Mouse (Mus musculus): ENCODE measurements around the gene Abl2. TPM values are rescaled to one million over a fixed set of nuclear protein-coding genes. Genes with fewer than 3 reads are reported as not detected.

The Abl2 gene
- polyA plus RNA-seq, 1 experiment from 2014 or later: 4.2 TPM

DNA sequence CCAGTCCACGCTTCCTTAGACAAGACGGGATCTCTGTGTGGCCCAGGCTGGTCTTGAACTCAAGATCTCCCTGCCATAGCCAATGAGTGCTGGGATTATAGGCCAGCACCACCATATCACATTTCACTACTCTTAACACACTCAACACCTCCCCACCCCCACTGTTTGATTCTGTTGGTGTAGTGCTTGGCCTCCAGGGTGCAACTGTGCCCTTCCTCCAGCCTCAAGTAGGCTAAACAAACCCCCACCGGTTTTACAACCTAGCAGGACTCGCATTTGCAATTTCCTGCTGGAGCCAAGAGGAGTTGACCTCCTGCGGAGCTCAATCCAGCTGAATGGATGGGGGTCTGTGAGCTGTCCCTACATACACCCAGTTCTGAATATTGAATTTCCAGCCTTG is 110.0 kb downstream of the Abl2 start:
- Histone ChIP-seq H3K27me3 (ENCODE audit: control insufficient read depth, insufficient read depth, low read depth, low read length) (no peaks in the 10 kb centered on the region), H3K4me2 (ENCODE audit: low read depth, low read length) (no peak overlapping the region), H3K4me1 (replicated peaks; ENCODE audit: control insufficient read depth, insufficient read depth, low read length) (peaks cover 16% of the 10 kb centered on the region), H3K9ac (ENCODE audit: low read length) (no peak overlapping the region), H3K9me3 (ENCODE audit: control insufficient read depth, low read length) (no peaks in the 10 kb centered on the region), H3K36me3 (ENCODE audit: control insufficient read depth, insufficient read depth, low read length) (no peaks in the 10 kb centered on the region), H3K27ac (ENCODE audit: low read length) (peak overlapping the region; percentile 33; the same call in 1 of the 2 replicates), H3K4me3 (ENCODE audit: low read length) (no peak overlapping the region)
- ATAC-seq (ENCODE audit: low read depth): peak; percentile 9; the same call in 1 of the 2 replicates
- 36% methylated on average over 5 of the region's 5 CpGs for WGBS

- H3K4me3 ChIP-seq (ENCODE audit: low read length): no peak overlapping the region
- no peaks in the 10 kb centered on the region for H3K9me3 ChIP-seq (ENCODE audit: control insufficient read depth, low read length)
- no peaks in the 10 kb centered on the region for H3K27me3 ChIP-seq (ENCODE audit: control insufficient read depth, insufficient read depth, low read depth, low read length)
- H3K27ac ChIP-seq (ENCODE audit: low read length): peak overlapping the region; percentile 33; the same call in 1 of the 2 replicates
- H3K36me3 ChIP-seq (ENCODE audit: control insufficient read depth, insufficient read depth, low read length): no peaks in the 10 kb centered on the region
- WGBS: 32% methylated on average over 11 of the region's 11 CpGs
- ATAC-seq (ENCODE audit: low read depth): peak; percentile 35
- H3K9ac ChIP-seq (ENCODE audit: low read length): no peak overlapping the region
- H3K4me2 ChIP-seq (ENCODE audit: low read depth, low read length): no peak overlapping the region
- peaks cover 16% of the 10 kb centered on the region for H3K4me1 ChIP-seq (replicated peaks; ENCODE audit: control insufficient read depth, insufficient read depth, low read length)
Measured at GRCm38 (mm10) chr1:156669208-156669983, 110.8 kb downstream of the Abl2 start.

- 85% methylated on average over 3 of the region's 3 CpGs for WGBS
- Histone ChIP-seq H3K4me3 (ENCODE audit: low read length) (no peak overlapping the region), H3K27me3 (ENCODE audit: control insufficient read depth, insufficient read depth, low read depth, low read length) (no peaks in the 10 kb centered on the region), H3K4me2 (ENCODE audit: low read depth, low read length) (no peak overlapping the region), H3K4me1 (replicated peaks; ENCODE audit: control insufficient read depth, insufficient read depth, low read length) (peaks cover 18% of the 10 kb centered on the region), H3K27ac (ENCODE audit: low read length) (no peak overlapping the region), H3K9ac (ENCODE audit: low read length) (no peak overlapping the region), H3K9me3 (ENCODE audit: control insufficient read depth, low read length) (no peaks in the 10 kb centered on the region), H3K36me3 (ENCODE audit: control insufficient read depth, insufficient read depth, low read length) (no peaks in the 10 kb centered on the region)
- ATAC-seq (ENCODE audit: low read depth): no peak
Measured at GRCm38 (mm10) chr1:156671921-156672320, 113.3 kb downstream of the Abl2 start.

DNA sequence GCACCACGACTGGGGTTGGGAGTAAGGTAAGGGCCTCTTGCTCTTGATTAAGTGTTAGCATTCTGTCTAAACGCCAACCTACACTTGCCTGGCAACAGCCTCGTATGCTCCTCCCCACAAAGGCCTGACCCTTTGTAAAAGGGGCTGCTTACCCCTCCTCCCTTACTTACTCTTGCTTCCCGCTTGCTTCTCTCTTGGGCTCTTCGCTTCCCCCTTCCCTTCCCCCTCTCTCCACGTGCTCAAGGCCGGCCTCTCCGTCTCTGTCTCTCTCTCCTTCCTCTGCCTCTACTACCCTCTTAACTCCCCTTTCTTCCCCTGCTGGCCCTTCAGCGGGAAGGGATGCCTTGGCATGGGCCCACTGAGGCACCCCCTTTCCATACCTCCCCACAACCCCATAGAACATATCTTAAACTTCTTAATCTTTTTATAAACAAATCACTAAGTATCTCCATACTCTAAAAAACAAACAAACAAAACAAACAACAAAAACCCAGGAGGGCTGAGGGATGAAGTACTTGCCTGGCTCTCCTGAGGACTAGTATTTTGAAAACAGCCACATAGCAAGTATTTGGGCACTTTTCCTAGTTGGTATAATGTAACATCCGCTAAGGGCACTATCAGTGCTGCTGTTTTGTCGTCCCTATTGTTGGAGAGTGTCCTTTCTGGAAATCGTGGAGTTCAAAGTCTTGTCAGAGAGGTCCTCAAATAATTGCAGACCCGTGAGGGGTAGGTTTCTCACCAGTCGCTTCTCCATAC is 114.3 kb downstream of the Abl2 start:
- peaks cover 16% of the 10 kb centered on the region for H3K4me1 ChIP-seq (replicated peaks; ENCODE audit: control insufficient read depth, insufficient read depth, low read length)
- no peak for ATAC-seq (ENCODE audit: low read depth)
- no peaks in the 10 kb centered on the region for H3K9me3 ChIP-seq (ENCODE audit: control insufficient read depth, low read length)
- 9% methylated on average over 14 of the region's 14 CpGs for WGBS
- peak overlapping the region; percentile 95 for H3K4me2 ChIP-seq (ENCODE audit: low read depth, low read length)
- H3K27ac ChIP-seq (ENCODE audit: low read length): peak overlapping the region; percentile 15; the same call in 1 of the 2 replicates
- no peaks in the 10 kb centered on the region for H3K27me3 ChIP-seq (ENCODE audit: control insufficient read depth, insufficient read depth, low read depth, low read length)
- H3K9ac ChIP-seq (ENCODE audit: low read length): peak overlapping the region; percentile 70
- H3K36me3 ChIP-seq (ENCODE audit: control insufficient read depth, insufficient read depth, low read length): no peaks in the 10 kb centered on the region
- H3K4me3 ChIP-seq (ENCODE audit: low read length): peak overlapping the region; percentile 69

- Histone ChIP-seq H3K4me3 (ENCODE audit: low read length) (peak overlapping the region; percentile 69), H3K36me3 (ENCODE audit: control insufficient read depth, insufficient read depth, low read length) (no peaks in the 10 kb centered on the region), H3K4me2 (ENCODE audit: low read depth, low read length) (peak overlapping the region; percentile 95), H3K9ac (ENCODE audit: low read length) (peak overlapping the region; percentile 70), H3K27me3 (ENCODE audit: control insufficient read depth, insufficient read depth, low read depth, low read length) (no peaks in the 10 kb centered on the region), H3K4me1 (replicated peaks; ENCODE audit: control insufficient read depth, insufficient read depth, low read length) (peaks cover 12% of the 10 kb centered on the region), H3K9me3 (ENCODE audit: control insufficient read depth, low read length) (no peaks in the 10 kb centered on the region), H3K27ac (ENCODE audit: low read length) (peak overlapping the region; percentile 55)
- WGBS: under 1% methylated on average over 29 of the region's 29 CpGs
- peak; percentile 32 for ATAC-seq (ENCODE audit: low read depth)
Measured at GRCm38 (mm10) chr1:156673476-156674194, 115.0 kb downstream of the Abl2 start.

DNA sequence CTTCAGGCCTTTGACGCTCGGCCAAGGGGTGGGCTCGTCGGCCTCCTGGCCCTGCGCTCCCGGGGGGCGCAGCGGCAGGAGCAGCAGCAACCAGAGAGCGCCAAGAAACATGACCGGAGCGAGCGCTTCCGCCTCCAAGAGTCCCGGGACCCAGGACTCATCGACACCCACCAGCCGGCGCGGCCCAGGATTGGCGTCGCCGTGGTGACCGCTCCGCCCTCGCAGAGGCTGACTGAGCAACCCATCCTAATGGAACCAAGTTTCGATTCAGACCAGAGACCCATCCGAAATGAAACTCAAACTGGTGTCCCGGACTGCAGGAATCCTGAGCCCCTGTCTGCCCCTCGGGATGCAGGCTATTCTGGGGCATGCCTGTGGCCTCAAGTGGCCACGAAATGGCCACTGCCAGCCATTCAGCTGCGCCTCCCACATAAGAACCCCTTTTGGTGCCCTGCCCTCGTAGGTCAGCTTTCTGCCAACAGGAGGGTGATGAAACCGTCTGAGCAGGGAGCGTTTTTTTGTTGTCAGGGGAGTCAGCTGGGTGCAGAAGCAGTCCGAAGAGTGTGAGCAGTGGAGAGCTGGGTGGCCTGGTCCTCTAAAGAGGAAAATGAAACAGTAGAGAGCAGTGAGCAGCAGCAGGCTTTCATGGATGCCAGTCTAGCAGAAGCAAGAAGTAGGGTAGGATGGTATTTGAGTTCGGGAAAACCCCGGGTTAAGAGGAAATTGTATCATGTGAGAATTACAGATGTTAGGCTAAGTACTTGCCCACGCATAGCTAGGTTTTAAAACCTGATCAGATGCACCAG is 115.8 kb downstream of the Abl2 start, which contains the start of gene Tor3a:
TSS of gene Tor3a (minus strand) at position 162 of the 806 bp plus-strand sequence.
- peak within 1 kb of the TSS; percentile 69 for H3K4me3 ChIP-seq (ENCODE audit: low read length)
- peak; percentile 85 for ATAC-seq (ENCODE audit: low read depth)
- H3K4me2 ChIP-seq (ENCODE audit: low read depth, low read length): peak within 1 kb of the TSS; percentile 95
- peak within 1 kb of the TSS; percentile 57 for H3K27ac ChIP-seq (ENCODE audit: low read length)
- no peaks in the 10 kb centered on the region for H3K9me3 ChIP-seq (ENCODE audit: control insufficient read depth, low read length)
- H3K27me3 ChIP-seq (ENCODE audit: control insufficient read depth, insufficient read depth, low read depth, low read length): no peaks in the 10 kb centered on the region
- WGBS: 7% methylated on average over 37 of the region's 37 CpGs
- H3K36me3 ChIP-seq (ENCODE audit: control insufficient read depth, insufficient read depth, low read length): no peaks in the 10 kb centered on the region; the same call in none of the 2 replicates
- peak within 1 kb of the TSS; percentile 70 for H3K9ac ChIP-seq (ENCODE audit: low read length)
- peaks cover 8% of the 10 kb centered on the region for H3K4me1 ChIP-seq (replicated peaks; ENCODE audit: control insufficient read depth, insufficient read depth, low read length)

- Histone ChIP-seq H3K27me3 (ENCODE audit: control insufficient read depth, insufficient read depth, low read depth, low read length) (no peaks in the 10 kb centered on the region), H3K9me3 (ENCODE audit: control insufficient read depth, low read length) (no peaks in the 10 kb centered on the region), H3K4me3 (ENCODE audit: low read length) (no peak overlapping the region), H3K4me2 (ENCODE audit: low read depth, low read length) (no peak overlapping the region), H3K36me3 (ENCODE audit: control insufficient read depth, insufficient read depth, low read length) (peaks cover 8% of the 10 kb centered on the region), H3K27ac (ENCODE audit: low read length) (no peak overlapping the region), H3K4me1 (replicated peaks; ENCODE audit: control insufficient read depth, insufficient read depth, low read length) (peaks cover 8% of the 10 kb centered on the region), H3K9ac (ENCODE audit: low read length) (no peak overlapping the region)
- ATAC-seq (ENCODE audit: low read depth): no peak
- 34% methylated on average over 12 of the region's 12 CpGs for WGBS
Measured at GRCm38 (mm10) chr1:156676171-156676570, 117.6 kb downstream of the Abl2 start.

DNA sequence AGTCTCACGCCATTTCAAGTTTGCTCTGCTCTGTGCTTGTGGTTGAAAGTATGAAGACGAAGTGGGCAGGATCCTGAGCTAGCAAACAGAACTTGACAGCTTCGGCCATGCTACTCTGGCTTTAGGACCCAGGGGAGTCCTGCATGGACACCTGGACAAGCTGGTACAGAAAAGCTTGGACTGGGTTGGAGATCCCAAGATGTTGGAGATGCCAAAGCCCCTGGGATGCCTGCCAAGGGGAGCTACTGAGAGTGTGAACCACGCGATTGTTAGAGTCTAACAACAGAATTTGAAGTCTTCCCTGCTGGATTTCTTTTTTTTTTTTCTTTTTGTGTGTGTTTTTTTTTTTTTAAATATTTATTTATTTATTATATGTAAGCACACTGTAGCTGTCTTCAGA is 118.0 kb downstream of the Abl2 start:
- WGBS: 59% methylated on average over 5 of the region's 5 CpGs

More for the DNA sequence above, 118.0 kb downstream of the Abl2 start:
- peaks cover 9% of the 10 kb centered on the region for H3K36me3 ChIP-seq (ENCODE audit: control insufficient read depth, insufficient read depth, low read length)
- no peaks in the 10 kb centered on the region for H3K9me3 ChIP-seq (ENCODE audit: control insufficient read depth, low read length)
- H3K4me1 ChIP-seq (replicated peaks; ENCODE audit: control insufficient read depth, insufficient read depth, low read length): peaks cover 8% of the 10 kb centered on the region
- no peak overlapping the region for H3K27ac ChIP-seq (ENCODE audit: low read length)
- no peak overlapping the region for H3K4me2 ChIP-seq (ENCODE audit: low read depth, low read length)
- no peaks in the 10 kb centered on the region for H3K27me3 ChIP-seq (ENCODE audit: control insufficient read depth, insufficient read depth, low read depth, low read length)
- no peak overlapping the region for H3K9ac ChIP-seq (ENCODE audit: low read length)
- no peak overlapping the region for H3K4me3 ChIP-seq (ENCODE audit: low read length)
- ATAC-seq (ENCODE audit: low read depth): no peak

Data from lung, embryonic 16.5 days (tissue).